Mouse (Mus musculus) limb, embryonic 14.5 days (tissue): ENCODE data around the gene Zfp655. TPM values are rescaled to one million over a fixed set of nuclear protein-coding genes. Genes with fewer than 3 reads are reported as not detected.

Experiments
- ATAC-seq: fragments of 200-750 bp; cut with Nextera tagmentation; 2 replicates; pipeline ENCODE4 v1.8.0; 2017; ENCODE audit warnings: low read depth, moderate number of reproducible peaks, moderate TSS enrichment; ENCODE audit not compliant: low FRiP score
- DNase-seq: peaks from one replicate; pipeline ENCODE4 v3.0.0-alpha.2; 2015; ENCODE audit warnings: low spot score
- H3K27ac ChIP-seq: fragments of 300-500 bp; sonication (generic); replicated peaks from 2 replicates; pipeline ENCODE4 v1.5.1; 2014; ENCODE audit warnings: low read depth, mild to moderate bottlenecking, low read length, moderate library complexity, mixed read lengths
- H3K27me3 ChIP-seq: fragments of 300-500 bp; sonication (generic); 2 replicates; pipeline ENCODE4 v1.6.1; 2014; ENCODE audit warnings: low read length, mixed read lengths; ENCODE audit not compliant: control insufficient read depth, insufficient read depth
- H3K36me3 ChIP-seq: fragments of 300-500 bp; sonication (generic); 2 replicates; pipeline ENCODE4 v1.6.1; 2014; ENCODE audit warnings: mild to moderate bottlenecking, low read length, moderate library complexity, mixed read lengths; ENCODE audit not compliant: control insufficient read depth, insufficient read depth
- H3K4me1 ChIP-seq: fragments of 300-500 bp; sonication (generic); 2 replicates; pipeline ENCODE4 v1.6.1; 2014; ENCODE audit warnings: antibody characterized with exemption, low read length, mixed read lengths; ENCODE audit not compliant: control insufficient read depth, insufficient read depth
- H3K4me2 ChIP-seq: fragments of 300-500 bp; sonication (generic); replicated peaks from 2 replicates; pipeline ENCODE4 v1.6.1; 2014; ENCODE audit warnings: low read depth, mild to moderate bottlenecking, low read length, moderate library complexity; ENCODE audit not compliant: severe bottlenecking
- H3K4me3 ChIP-seq: fragments of 300-500 bp; sonication (generic); replicated peaks from 2 replicates; pipeline ENCODE4 v1.5.1; 2014; ENCODE audit warnings: low read length
- H3K9ac ChIP-seq: fragments of 300-500 bp; sonication (generic); 2 replicates; pipeline ENCODE4 v1.6.1; 2014; ENCODE audit warnings: mild to moderate bottlenecking, low read depth, low read length, moderate library complexity; ENCODE audit not compliant: severe bottlenecking
- H3K9me3 ChIP-seq: fragments of 300-500 bp; sonication (generic); 2 replicates; pipeline ENCODE4 v1.6.1; 2016; ENCODE audit warnings: low read length; ENCODE audit not compliant: control insufficient read depth
- POLR2A ChIP-seq: fragments of 200-500 bp; IDR thresholded peaks from 2 replicates; pipeline ENCODE4 v1.8.0; 2012; ENCODE audit warnings: inconsistent platforms, mild to moderate bottlenecking, moderate library complexity, borderline replicate concordance; ENCODE audit not compliant: insufficient read depth, insufficient read length; ENCODE audit errors: extremely low read depth
- WGBS: fragments of 180-500 bp; shearing (Covaris S2); extraction: QIAGEN DNeasy Blood & Tissue Kit; methylation state at CpG from one replicate; pipeline ENCODE4 v1.1.7; 2014; 5-methylcytosine and 5-hydroxymethylcytosine counted together
- polyA plus RNA-seq, 2 experiments: library from polyadenylated mRNA; depleted of rRNA in 1 of 2; stranded (reverse) in 1 of 2; unstranded in 1 of 2; fragments of >200 nt; fragmentation: Nextera tagmentation in 1 of 2; extraction: Ambion mirVana in 1 of 2; gene quantifications; 2 replicates each; pipeline versions ENCODE4 v1.2.1 to v1.2.3; 2012 to 2014

Zfp655 gene
- polyA plus RNA-seq, 2 experiments: 18.5 to 36.8 TPM

- no peak overlapping the region for H3K9ac ChIP-seq
- TF ChIP-seq POLR2A: no peak
- no peak overlapping the region for H3K27ac ChIP-seq
- WGBS: 90% methylated on average over 3 of the region's 3 CpGs
- H3K4me1 ChIP-seq: no peaks in the 10 kb centered on the region
- DNase-seq (no peak), ATAC-seq (no peak)
- no peaks in the 10 kb centered on the region for H3K27me3 ChIP-seq
- no peaks in the 10 kb centered on the region for H3K9me3 ChIP-seq
- peaks cover 63% of the 10 kb centered on the region for H3K36me3 ChIP-seq
- no peak overlapping the region for H3K4me3 ChIP-seq
- H3K4me2 ChIP-seq: no peak overlapping the region
Measured at GRCm38 (mm10) chr5:145213505-145213904, 18.0 kb upstream of the Zfp655 start.

- 69% methylated on average over 4 of the region's 4 CpGs for WGBS
- Histone ChIP-seq H3K9ac (no peak overlapping the region), H3K9me3 (no peaks in the 10 kb centered on the region), H3K36me3 (peaks cover 66% of the 10 kb centered on the region), H3K4me3 (no peak overlapping the region), H3K27me3 (no peaks in the 10 kb centered on the region), H3K4me1 (no peaks in the 10 kb centered on the region), H3K27ac (no peak overlapping the region), H3K4me2 (no peak overlapping the region)
- TF ChIP-seq POLR2A: no peak
- no peak for ATAC-seq
- DNase-seq: no peak
Measured at GRCm38 (mm10) chr5:145214679-145215078, 16.8 kb upstream of the Zfp655 start.

- ATAC-seq: no peak
- peaks cover 58% of the 10 kb centered on the region for H3K36me3 ChIP-seq
- TF ChIP-seq POLR2A: no peak
Measured at GRCm38 (mm10) chr5:145217746-145218145, 13.8 kb upstream of the Zfp655 start.

GRCm38 (mm10) chr5:145218206-145218605 lies 13.3 kb upstream of the Zfp655 start:
- no peaks in the 10 kb centered on the region for H3K9me3 ChIP-seq
- no peak for TF ChIP-seq POLR2A
- H3K4me3 ChIP-seq: no peak overlapping the region
- ATAC-seq (no peak), DNase-seq (no peak)
- no peak overlapping the region for H3K4me2 ChIP-seq
- H3K27ac ChIP-seq: no peak overlapping the region
- H3K9ac ChIP-seq: no peak overlapping the region
- 90% methylated on average over 21 of the region's 21 CpGs for WGBS
- H3K27me3 ChIP-seq: no peaks in the 10 kb centered on the region
- H3K36me3 ChIP-seq: peaks cover 56% of the 10 kb centered on the region
- H3K4me1 ChIP-seq: no peaks in the 10 kb centered on the region

More at GRCm38 (mm10) chr5:145217746-145218145, 13.8 kb upstream of the Zfp655 start:
- WGBS: 89% methylated on average over 6 of the region's 6 CpGs
- Histone ChIP-seq H3K4me2 (no peak overlapping the region), H3K27me3 (no peaks in the 10 kb centered on the region), H3K9me3 (no peaks in the 10 kb centered on the region), H3K4me1 (no peaks in the 10 kb centered on the region), H3K4me3 (no peak overlapping the region), H3K9ac (no peak overlapping the region), H3K27ac (no peak overlapping the region)
- no peak for DNase-seq

GRCm38 (mm10) chr5:145218671-145219070 lies 12.8 kb upstream of the Zfp655 start:
- WGBS: 93% methylated on average over 20 of the region's 20 CpGs
- Histone ChIP-seq H3K9me3 (no peaks in the 10 kb centered on the region), H3K4me2 (no peak overlapping the region), H3K9ac (no peak overlapping the region), H3K27ac (no peak overlapping the region), H3K36me3 (peaks cover 51% of the 10 kb centered on the region), H3K4me3 (no peak overlapping the region), H3K27me3 (no peaks in the 10 kb centered on the region), H3K4me1 (no peaks in the 10 kb centered on the region)
- ATAC-seq (no peak), DNase-seq (no peak)
- no peak for TF ChIP-seq POLR2A

- DNase-seq (no peak), ATAC-seq (no peak)
- no peak overlapping the region for H3K9ac ChIP-seq
- no peak overlapping the region for H3K27ac ChIP-seq
- H3K4me3 ChIP-seq: no peak overlapping the region
- no peaks in the 10 kb centered on the region for H3K9me3 ChIP-seq
- no peaks in the 10 kb centered on the region for H3K27me3 ChIP-seq
- WGBS: 97% methylated on average over 8 of the region's 8 CpGs
- no peak overlapping the region for H3K4me2 ChIP-seq
- no peak for TF ChIP-seq POLR2A
- peaks cover 39% of the 10 kb centered on the region for H3K36me3 ChIP-seq
- no peaks in the 10 kb centered on the region for H3K4me1 ChIP-seq
Measured at GRCm38 (mm10) chr5:145219981-145220380, 11.5 kb upstream of the Zfp655 start.
